Mouse (Mus musculus) kidney, postnatal 25 days (tissue): Measurements from ENCODE around the gene Dus2.
"Not testable (repeated sequence)": the region's sequence is repeated elsewhere in the genome, so short reads cannot be mapped to it uniquely, and the experiment has no call there.

Source experiments
- DNase-seq, 2 experiments: peaks; one replicate each; pipeline ENCODE4 v3.0.0; 2021; ENCODE audit warnings: mixed read lengths in 2 of 2

Gene Dus2

GRCm38 (mm10) chr8:105991546-105991945, 409 bp downstream of the Dus2 start:
- DNase-seq = no peak

- DNase-seq = no peak
Observed at GRCm38 (mm10) chr8:105992499-105992898, 1.4 kb downstream of the Dus2 start.

GRCm38 (mm10) chr8:105993226-105993625, 2.1 kb downstream of the Dus2 start:
- no peak for DNase-seq

GRCm38 (mm10) chr8:105996359-105996758, 5.2 kb downstream of the Dus2 start:
- DNase-seq = no peak

GRCm38 (mm10) chr8:105998971-105999370, 7.8 kb downstream of the Dus2 start:
- peak; percentile 26 to 63 for DNase-seq

- no peak for DNase-seq
Observed at GRCm38 (mm10) chr8:106001908-106002307, 10.8 kb downstream of the Dus2 start.

- no peak for DNase-seq
Observed at GRCm38 (mm10) chr8:106004538-106005207, 13.5 kb downstream of the Dus2 start.

- no peak for DNase-seq
Observed at GRCm38 (mm10) chr8:106005875-106006274, 14.7 kb downstream of the Dus2 start, which contains the start of gene Dpep2nb. TSS of gene Dpep2nb (minus strand) at chr8:106005975.

- DNase-seq = no peak
Observed at GRCm38 (mm10) chr8:106006413-106006812, 15.3 kb downstream of the Dus2 start.

- DNase-seq = no peak
Observed at GRCm38 (mm10) chr8:106007135-106007534, 16.0 kb downstream of the Dus2 start.

GRCm38 (mm10) chr8:106007891-106008290, 16.8 kb downstream of the Dus2 start:
- not testable (repeated sequence) for DNase-seq

- DNase-seq = peak; percentile 96
Observed at GRCm38 (mm10) chr8:106010748-106011642, 19.9 kb downstream of the Dus2 start.

- DNase-seq = no peak
Observed at GRCm38 (mm10) chr8:106011643-106011986, 20.5 kb downstream of the Dus2 start, which contains the start of gene Ddx28. TSS of gene Ddx28 (minus strand) at chr8:106011882.

GRCm38 (mm10) chr8:106012203-106012602, 21.1 kb downstream of the Dus2 start:
- DNase-seq = not testable (repeated sequence)

GRCm38 (mm10) chr8:106016284-106016683, 25.1 kb downstream of the Dus2 start:
- no peak for DNase-seq

- no peak for DNase-seq
Observed at GRCm38 (mm10) chr8:106017130-106017529, 26.0 kb downstream of the Dus2 start.

- DNase-seq = no peak
Observed at GRCm38 (mm10) chr8:106018039-106018438, 26.9 kb downstream of the Dus2 start.

GRCm38 (mm10) chr8:106022483-106022882, 31.3 kb downstream of the Dus2 start:
- peak; percentile 76 to 85 for DNase-seq

- DNase-seq = no peak
Observed at GRCm38 (mm10) chr8:106038721-106039120, 47.6 kb downstream of the Dus2 start.

- DNase-seq = no peak
Observed at GRCm38 (mm10) chr8:106039605-106040004, 48.5 kb downstream of the Dus2 start.

GRCm38 (mm10) chr8:106040218-106040617, 49.1 kb downstream of the Dus2 start:
- no peak for DNase-seq

GRCm38 (mm10) chr8:106043055-106043454, 51.9 kb downstream of the Dus2 start:
- DNase-seq = no peak

GRCm38 (mm10) chr8:106044151-106044550, 53.0 kb downstream of the Dus2 start:
- DNase-seq = no peak
